Mouse (Mus musculus) heart, embryonic 14.5 days (tissue): Measurements from ENCODE around the gene Snx17. TPM values are rescaled to one million over a fixed set of nuclear protein-coding genes. Genes with fewer than 3 reads are reported as not detected.

Experiments
- ATAC-seq: fragments of 200-750 bp; cut with Nextera tagmentation; 2 replicates; pipeline ENCODE4 v1.8.0; 2017; ENCODE audit warnings: low read depth, moderate TSS enrichment; ENCODE audit not compliant: insufficient number of reproducible peaks, insufficient read depth, low FRiP score
- H3K27ac ChIP-seq, 2 experiments: fragments of 200-500 bp in 1 of 2; fragments of 300-500 bp in 1 of 2; sonication (generic) in 1 of 2; replicated peaks in 1 of 2; 2 replicates each; pipeline ENCODE4 v1.5.1; 2012 to 2014; ENCODE audit warnings: low read depth in 2 of 2, low read length in 2 of 2, control low read depth in 1 of 2, mild to moderate bottlenecking in 1 of 2, mixed read lengths in 1 of 2; ENCODE audit not compliant: control insufficient read depth in 1 of 2, insufficient read depth in 1 of 2
- H3K27me3 ChIP-seq: fragments of 300-500 bp; sonication (generic); 2 replicates; pipeline ENCODE4 v1.6.1; 2014; ENCODE audit warnings: mild to moderate bottlenecking, low read length, control low read depth; ENCODE audit not compliant: control insufficient read depth, insufficient read depth
- H3K36me3 ChIP-seq: fragments of 300-500 bp; sonication (generic); 2 replicates; pipeline ENCODE4 v1.6.1; 2014; ENCODE audit warnings: mild to moderate bottlenecking, control low read depth, low read length, mixed read lengths; ENCODE audit not compliant: control insufficient read depth, insufficient read depth
- H3K4me1 ChIP-seq, 2 experiments: fragments of 200-500 bp in 1 of 2; fragments of 300-500 bp in 1 of 2; sonication (generic) in 1 of 2; 2 replicates each; pipeline ENCODE4 v1.6.1; 2012 to 2014; ENCODE audit warnings: low read length in 2 of 2, control low read depth in 1 of 2, mixed read lengths in 1 of 2; ENCODE audit not compliant: control insufficient read depth in 2 of 2, insufficient read depth in 2 of 2
- H3K4me2 ChIP-seq: fragments of 300-500 bp; sonication (generic); 2 replicates; pipeline ENCODE4 v1.6.1; 2014; ENCODE audit warnings: mild to moderate bottlenecking, low read length
- H3K4me3 ChIP-seq, 2 experiments: fragments of 200-500 bp in 1 of 2; fragments of 300-500 bp in 1 of 2; sonication (generic) in 1 of 2; 2 replicates each; pipeline ENCODE4 v1.5.1; 2012 to 2014; ENCODE audit warnings: low read length in 2 of 2, mild to moderate bottlenecking in 2 of 2, control low read depth in 1 of 2, low read depth in 1 of 2, moderate library complexity in 1 of 2; ENCODE audit not compliant: control insufficient read depth in 1 of 2, insufficient read depth in 1 of 2
- H3K9ac ChIP-seq: fragments of 300-500 bp; sonication (generic); 2 replicates; pipeline ENCODE4 v1.6.1; 2014; ENCODE audit warnings: mild to moderate bottlenecking, low read length
- H3K9me3 ChIP-seq: fragments of 300-500 bp; sonication (generic); 2 replicates; pipeline ENCODE4 v1.6.1; 2016; ENCODE audit warnings: low read length, control low read depth; ENCODE audit not compliant: control insufficient read depth
- WGBS: fragments of 180-500 bp; shearing (Covaris S2); extraction: QIAGEN DNeasy Blood & Tissue Kit; methylation state at CpG from one replicate; pipeline ENCODE4 v1.1.7; 2014; 5-methylcytosine and 5-hydroxymethylcytosine counted together
- polyA plus RNA-seq: library from polyadenylated mRNA; unstranded; fragments of >200 nt; fragmentation: Nextera tagmentation; extraction: Ambion mirVana; gene quantifications from 2 replicates; pipeline ENCODE4 v1.2.1, GENCODE M21; 2014

The Snx17 gene
- polyA plus RNA-seq, 1 experiment from 2014 or later: 120 TPM

GRCm38 (mm10) chr5:31241522-31242034 is 48.6 kb downstream of the Snx17 start:
- Histone ChIP-seq H3K4me2 (peak overlapping the region; percentile 88), H3K27ac (peak overlapping the region; percentile 49 to 99), H3K27me3 (no peaks in the 10 kb centered on the region), H3K4me1 (peaks cover 0 to 9% of the 10 kb centered on the region in 2 experiments; a peak in 2 of 4 replicates), H3K36me3 (peaks cover 31% of the 10 kb centered on the region), H3K9ac (peak overlapping the region; percentile 96), H3K4me3 (peak overlapping the region; percentile 88 to 100), H3K9me3 (no peaks in the 10 kb centered on the region)
- no peak for ATAC-seq
- WGBS: 0% methylated on average over 13 of the region's 13 CpGs

- ATAC-seq: no peak
- Histone ChIP-seq H3K4me3 (peak overlapping the region in 1 of 2 experiments; percentile 88; a peak in 3 of 4 replicates), H3K36me3 (peaks cover 37% of the 10 kb centered on the region), H3K9me3 (no peaks in the 10 kb centered on the region), H3K4me1 (peaks cover 0 to 9% of the 10 kb centered on the region in 2 experiments; a peak in 2 of 4 replicates), H3K9ac (peak overlapping the region; percentile 96), H3K27me3 (no peaks in the 10 kb centered on the region), H3K4me2 (peak overlapping the region; percentile 88), H3K27ac (peak overlapping the region in 1 of 2 experiments; percentile 99; a peak in 3 of 4 replicates)
- 18% methylated on average over 10 of the region's 10 CpGs for WGBS
These were observed 49.2 kb downstream of the Snx17 start for GRCm38 (mm10) chr5:31242191-31242590.

Other genes starting within 250 kb of the Snx17 start
- gene Cgref1, start 247.6 kb upstream of the Snx17 start, polyA plus RNA-seq: 2.0 and 3.8 TPM in 2 replicates
- 49.7 and 59.5 TPM in 2 replicates for gene Preb, start 232.9 kb upstream of the Snx17 start, polyA plus RNA-seq
- gene Tcf23, start 224.6 kb upstream of the Snx17 start, polyA plus RNA-seq: 0.07 and 0.15 TPM in 2 replicates
- 142 and 156 TPM in 2 replicates for gene Atraid, start 144.9 kb upstream of the Snx17 start, polyA plus RNA-seq
- 6.5 and 7.2 TPM in 2 replicates for gene Slc5a6, start 144.3 kb upstream of the Snx17 start, polyA plus RNA-seq
- 13.3 and 14.3 TPM in 2 replicates for gene Cad, start 138.4 kb upstream of the Snx17 start, polyA plus RNA-seq
- gene Dnajc5g, start 86.9 kb upstream of the Snx17 start, polyA plus RNA-seq: not detected in 2 replicates
- 0.26 and 0.43 TPM in 2 replicates for gene Slc30a3, start 85.0 kb upstream of the Snx17 start, polyA plus RNA-seq
- 7.0 and 9.3 TPM in 2 replicates for gene Trim54, start 76.5 kb upstream of the Snx17 start, polyA plus RNA-seq
- not detected in 2 replicates for gene Ucn, start 54.4 kb upstream of the Snx17 start, polyA plus RNA-seq
- gene Mpv17, start 39.0 kb upstream of the Snx17 start, polyA plus RNA-seq: 98.9 and 111 TPM in 2 replicates
- 1.1 and 2.0 TPM in 2 replicates for gene Gm29609, start 13.3 kb upstream of the Snx17 start, polyA plus RNA-seq
- gene Gtf3c2, start 13.1 kb upstream of the Snx17 start, polyA plus RNA-seq: 39.9 and 42.6 TPM in 2 replicates
- gene Eif2b4, start 203 bp downstream of the Snx17 start, polyA plus RNA-seq: 50.7 and 52.5 TPM in 2 replicates
- gene Zfp513, start 9.1 kb downstream of the Snx17 start, polyA plus RNA-seq: 3.3 and 4.3 TPM in 2 replicates
- gene Ppm1g, start 27.5 kb downstream of the Snx17 start, polyA plus RNA-seq: 85.4 and 91.1 TPM in 2 replicates
- gene Nrbp1, start 47.6 kb downstream of the Snx17 start, polyA plus RNA-seq: 124 and 125 TPM in 2 replicates
- gene Gm9970, start 48.0 kb downstream of the Snx17 start, polyA plus RNA-seq: 0.41 and 1.1 TPM in 2 replicates
- gene Krtcap3, start 58.5 kb downstream of the Snx17 start, polyA plus RNA-seq: 4.8 and 5.4 TPM in 2 replicates
- 22.3 and 28.5 TPM in 2 replicates for gene Ift172, start 97.9 kb downstream of the Snx17 start, polyA plus RNA-seq
- gene Fndc4, start 102.9 kb downstream of the Snx17 start, polyA plus RNA-seq: 21.7 and 22.8 TPM in 2 replicates
- not detected in 2 replicates for gene Gckr, start 104.2 kb downstream of the Snx17 start, polyA plus RNA-seq